Mouse (Mus musculus): ENCODE measurements at regions not wholly inside any gene's neighbourhood (a gene's known extent, or its start where the extent isn't known, plus 50 kb on each side); places are given as distances from the start of the nearest gene placed in this dataset.

- no peak for TF ChIP-seq CTCF (IDR thresholded peaks at IDR 0.05; ENCODE audit: low read depth)
- no peak for TF ChIP-seq EP300 (optimal IDR thresholded peaks at IDR 0.05)
Observed at GRCm38 (mm10) chr17:3251966-3252365, 74.4 kb upstream of the Tiam2 start.

Data from stomach, postnatal 0 days (tissue).